Mouse (Mus musculus) E14TG2a.4 (cell line): ENCODE measurements around the gene Dpp9.

Source experiments
- CTCF ChIP-seq: conservative IDR thresholded peaks from 2 replicates; pipeline ENCODE4 v1.5.1; 2014; ENCODE audit warnings: low read length
- NANOG ChIP-seq: IDR thresholded peaks from 2 replicates; pipeline ENCODE4 v1.6.1; 2014; ENCODE audit warnings: borderline replicate concordance, low read length, mixed read lengths
- POU5F1 ChIP-seq: IDR thresholded peaks from 2 replicates; pipeline ENCODE4 v1.6.1; 2014; ENCODE audit warnings: low read length, borderline replicate concordance

DNA sequence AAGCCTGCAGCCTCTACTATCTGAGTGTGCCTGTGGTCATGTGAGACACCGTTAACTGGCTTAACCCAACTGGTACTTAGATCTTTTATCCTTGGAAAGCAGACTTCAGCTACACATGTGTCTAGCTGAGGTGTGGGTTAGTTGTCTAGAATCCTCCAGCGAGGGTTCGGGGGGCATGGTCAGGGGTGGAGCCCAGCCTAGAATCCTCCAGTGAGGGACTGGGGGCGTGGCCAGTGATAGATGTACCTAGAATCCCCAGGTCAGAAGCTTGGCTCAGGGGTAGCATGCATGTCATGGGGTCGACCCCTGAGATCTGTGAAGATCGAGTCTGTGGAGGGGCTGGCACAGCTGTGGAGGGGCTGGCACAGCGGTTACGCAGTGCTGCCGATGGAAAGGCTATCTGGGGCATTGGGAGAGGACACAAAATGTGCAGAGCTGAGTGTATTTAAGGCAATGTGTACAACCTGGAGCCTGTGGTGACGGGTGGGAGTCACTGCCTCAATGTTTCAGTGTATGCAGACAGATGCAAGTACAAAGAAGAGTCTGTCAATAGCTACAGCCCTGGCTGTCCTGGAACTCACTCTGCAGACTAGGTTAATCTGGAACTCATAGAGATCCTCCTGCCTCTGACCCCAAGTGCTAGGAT, 45.2 kb downstream of the Dpp9 start:
- TF ChIP-seq CTCF (no peak), POU5F1 (no peak), NANOG (no peak)
